Mouse (Mus musculus) lung, adult 2 months (tissue): ENCODE measurements around the gene Nek2. TPM values are rescaled to one million over a fixed set of nuclear protein-coding genes. Genes with fewer than 3 reads are reported as not detected.

Experiments
- DNase-seq: peaks from one replicate; pipeline ENCODE4 v3.0.0; 2022
- H3K4me1 ChIP-seq: fragments of 200-500 bp; 2 replicates; pipeline ENCODE4 v1.6.1; 2011; ENCODE audit warnings: low read length; ENCODE audit not compliant: control insufficient read depth, insufficient read depth
- H3K4me3 ChIP-seq: fragments of 200-500 bp; replicated peaks from 2 replicates; pipeline ENCODE3; 2011; ENCODE audit warnings: low read depth, mild to moderate bottlenecking, control low read depth, low read length; ENCODE audit errors: extremely low read depth
- CTCF ChIP-seq: fragments of 200-500 bp; IDR thresholded peaks from 2 replicates; pipeline ENCODE4 v1.5.1; 2011; ENCODE audit warnings: mild to moderate bottlenecking, low read length, control low read depth; ENCODE audit not compliant: insufficient read depth
- POLR2A ChIP-seq: fragments of 200-500 bp; IDR thresholded peaks from 2 replicates; pipeline ENCODE4 v1.6.1; 2011; ENCODE audit warnings: low read depth, mild to moderate bottlenecking, control low read depth, low read length, borderline replicate concordance; ENCODE audit errors: extremely low read depth
- WGBS: fragments of 180-500 bp; shearing (Covaris S2); methylation state at CpG from one replicate; pipeline ENCODE4 v1.1.7; 2018; 5-methylcytosine and 5-hydroxymethylcytosine counted together
- polyA plus RNA-seq: library from polyadenylated mRNA; depleted of rRNA; stranded (reverse); fragments of >200 nt; gene quantifications from 2 replicates; pipeline ENCODE4 v1.2.3, GENCODE M21; 2012; rRNA removed

Gene Nek2
- polyA plus RNA-seq, 1 experiment, result 3.7 TPM

DNA sequence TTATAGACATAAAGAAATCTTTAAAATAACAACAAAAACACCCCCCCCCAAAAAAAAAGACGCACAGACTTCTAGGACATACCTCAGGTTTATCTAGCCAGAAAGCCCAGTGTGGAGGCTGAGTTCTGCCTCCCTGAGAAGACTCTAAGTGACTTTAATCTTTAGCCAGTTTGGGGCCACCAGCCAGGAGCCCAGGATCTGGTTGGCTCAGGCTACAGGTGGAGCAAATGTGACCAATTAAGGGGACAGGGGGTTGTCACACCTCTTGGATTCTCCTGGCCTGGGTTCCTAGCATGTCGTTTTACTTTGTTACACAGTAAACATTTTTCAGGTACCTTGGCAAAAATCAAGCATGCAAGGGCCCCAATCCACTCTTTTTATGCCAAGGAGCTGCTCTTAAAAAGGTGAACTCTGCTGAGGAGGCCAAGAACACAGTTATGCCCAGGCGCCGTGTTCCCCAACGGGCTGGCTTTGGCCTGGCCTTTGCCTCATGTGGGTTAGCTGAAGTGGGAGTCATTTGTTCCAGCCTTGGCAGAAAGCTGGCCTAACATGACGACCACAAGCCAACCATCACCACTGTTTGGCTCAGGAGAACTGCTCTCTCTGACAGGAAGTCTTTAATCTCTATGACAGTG, 50.9 kb downstream of the Nek2 start:
- no peak for TF ChIP-seq CTCF
- no peak for TF ChIP-seq POLR2A
- H3K4me1 ChIP-seq, result peaks cover 5% of the 10 kb centered on the region
- WGBS, result 63% methylated on average over 6 of the region's 6 CpGs

DNA sequence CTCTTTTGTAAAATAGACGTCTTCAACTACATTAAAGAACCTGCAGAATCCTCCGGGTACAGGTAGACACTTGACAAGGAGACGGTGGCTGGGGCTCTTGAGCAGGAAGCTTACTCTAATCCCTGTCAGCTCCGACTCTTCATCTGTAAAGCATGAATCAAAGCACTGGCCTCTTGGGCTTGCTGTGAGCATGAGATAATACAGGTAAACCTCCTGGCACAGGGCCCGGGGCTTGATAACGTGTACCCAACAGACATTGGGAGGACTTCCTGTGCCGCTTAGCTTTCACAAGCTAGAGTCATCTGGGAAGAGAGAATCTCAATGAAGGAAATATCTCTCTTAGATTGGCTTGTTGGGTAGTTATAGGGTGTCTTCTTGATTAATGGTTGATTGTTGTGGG, 53.8 kb downstream of the Nek2 start:
- peaks cover 5% of the 10 kb centered on the region for H3K4me1 ChIP-seq
- TF ChIP-seq POLR2A (no peak), CTCF (no peak)
- DNase-seq, result no peak
- 69% methylated on average over 7 of the region's 7 CpGs for WGBS
- no peak overlapping the region for H3K4me3 ChIP-seq

More for the DNA sequence above, 50.9 kb downstream of the Nek2 start:
- H3K4me3 ChIP-seq, result no peak overlapping the region
- no peak for DNase-seq

DNA sequence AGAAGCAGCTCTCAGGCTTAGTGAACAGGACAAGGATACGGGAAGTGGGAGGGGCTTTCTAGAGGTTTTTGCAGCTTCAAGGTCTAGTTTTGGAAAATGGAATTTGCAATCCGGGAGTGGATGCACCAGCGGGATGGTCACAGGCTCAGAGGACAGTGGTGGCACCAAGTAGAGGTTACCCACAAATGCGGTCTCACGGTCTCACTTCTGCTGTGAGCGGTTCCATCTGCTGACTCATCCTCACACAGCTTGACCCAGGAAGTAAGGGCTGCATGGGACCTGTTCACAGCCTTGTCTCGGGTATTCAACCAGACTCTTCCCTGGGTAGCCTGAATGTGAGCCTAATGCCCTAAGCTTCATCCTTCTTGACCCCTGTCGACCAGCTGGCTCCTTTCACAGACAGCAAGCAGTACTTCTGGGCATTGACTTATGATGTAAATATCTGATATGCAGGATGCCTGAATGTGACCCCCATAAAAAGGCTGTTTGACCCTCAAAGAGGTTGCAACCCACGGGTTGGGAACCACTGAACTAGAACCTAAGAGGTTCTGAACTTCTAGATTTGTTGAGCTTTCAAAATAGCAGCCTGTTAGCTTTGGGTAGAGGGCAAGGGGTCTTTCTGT, 54.5 kb downstream of the Nek2 start:
- DNase-seq, result no peak
- TF ChIP-seq POLR2A (no peak), CTCF (no peak)
- WGBS, result 47% methylated on average over 9 of the region's 9 CpGs
- no peak overlapping the region for H3K4me3 ChIP-seq
- peaks cover 5% of the 10 kb centered on the region for H3K4me1 ChIP-seq

DNA sequence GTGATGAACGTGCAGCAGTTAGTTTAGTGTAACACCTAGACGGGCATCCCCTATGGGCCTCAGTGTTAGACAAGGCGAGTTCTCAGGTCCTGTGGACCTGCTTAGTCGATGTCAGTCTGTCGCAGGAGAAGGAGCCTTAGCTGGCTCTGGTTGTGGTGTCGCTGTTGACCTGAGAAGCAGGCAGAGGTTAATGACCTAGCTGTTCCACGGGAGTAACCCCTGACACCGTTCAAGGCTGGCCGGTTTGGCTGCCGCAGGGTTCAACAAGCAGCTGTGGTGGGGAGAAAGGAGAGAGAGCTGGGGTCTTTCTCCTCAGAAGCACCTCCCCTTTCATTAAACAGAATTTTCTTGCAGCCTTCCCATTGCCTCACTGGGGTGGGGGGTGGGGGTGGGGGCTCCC, 56.4 kb downstream of the Nek2 start:
- WGBS, result 69% methylated on average over 10 of the region's 10 CpGs
- Histone ChIP-seq H3K4me3 (no peak overlapping the region), H3K4me1 (peaks cover 5% of the 10 kb centered on the region)
- DNase-seq, result no peak
- no peak for TF ChIP-seq POLR2A
- no peak for TF ChIP-seq CTCF

DNA sequence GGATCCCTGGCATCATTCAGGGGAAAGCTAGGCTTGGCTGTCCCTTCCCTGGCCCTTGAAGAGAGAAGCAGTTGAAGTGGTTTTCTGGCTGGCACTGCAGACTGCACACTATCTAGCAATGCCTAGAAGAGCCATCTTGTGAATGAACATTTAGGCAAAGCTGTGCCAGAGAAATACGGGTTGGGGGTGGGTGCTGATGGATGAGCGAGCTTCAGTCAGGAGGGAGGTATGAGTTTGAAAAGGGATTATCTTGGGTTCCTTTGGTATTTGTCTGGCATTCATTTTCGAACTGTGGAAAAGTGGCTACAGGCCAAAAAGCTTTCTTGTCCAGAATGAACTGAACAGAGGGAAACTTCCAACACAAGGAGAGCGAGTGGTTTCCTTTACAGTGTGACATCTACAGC, 57.3 kb downstream of the Nek2 start:
- Histone ChIP-seq H3K4me1 (peaks cover 5% of the 10 kb centered on the region), H3K4me3 (no peak overlapping the region)
- 59% methylated on average over 4 of the region's 4 CpGs for WGBS
- no peak for DNase-seq
- TF ChIP-seq CTCF (no peak), POLR2A (no peak)

DNA sequence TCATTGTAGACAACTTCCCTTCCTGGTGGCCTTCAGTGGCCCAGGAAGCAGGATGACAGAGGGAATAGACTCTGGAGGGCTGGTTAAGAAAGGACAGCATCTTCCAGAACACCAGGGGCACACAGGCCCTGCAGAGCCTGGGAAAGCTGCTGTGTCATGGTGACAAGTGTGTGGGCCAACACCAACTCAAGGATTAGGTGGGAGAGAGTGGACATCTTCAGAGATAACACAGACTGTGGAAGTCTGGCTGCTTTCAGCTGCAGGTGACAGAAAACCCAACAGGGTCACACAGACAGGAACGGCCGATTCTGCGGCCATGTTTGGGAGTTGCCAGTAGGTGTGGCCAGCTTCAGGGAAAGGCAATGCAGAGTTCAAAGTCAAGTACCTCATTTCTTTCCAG, 59.0 kb downstream of the Nek2 start:
- peaks cover 11% of the 10 kb centered on the region for H3K4me1 ChIP-seq
- H3K4me3 ChIP-seq, result no peak overlapping the region
- 72% methylated on average over 3 of the region's 3 CpGs for whole genome bisulfite sequencing
- TF ChIP-seq POLR2A, result no peak
- no peak for DNase-seq

DNA sequence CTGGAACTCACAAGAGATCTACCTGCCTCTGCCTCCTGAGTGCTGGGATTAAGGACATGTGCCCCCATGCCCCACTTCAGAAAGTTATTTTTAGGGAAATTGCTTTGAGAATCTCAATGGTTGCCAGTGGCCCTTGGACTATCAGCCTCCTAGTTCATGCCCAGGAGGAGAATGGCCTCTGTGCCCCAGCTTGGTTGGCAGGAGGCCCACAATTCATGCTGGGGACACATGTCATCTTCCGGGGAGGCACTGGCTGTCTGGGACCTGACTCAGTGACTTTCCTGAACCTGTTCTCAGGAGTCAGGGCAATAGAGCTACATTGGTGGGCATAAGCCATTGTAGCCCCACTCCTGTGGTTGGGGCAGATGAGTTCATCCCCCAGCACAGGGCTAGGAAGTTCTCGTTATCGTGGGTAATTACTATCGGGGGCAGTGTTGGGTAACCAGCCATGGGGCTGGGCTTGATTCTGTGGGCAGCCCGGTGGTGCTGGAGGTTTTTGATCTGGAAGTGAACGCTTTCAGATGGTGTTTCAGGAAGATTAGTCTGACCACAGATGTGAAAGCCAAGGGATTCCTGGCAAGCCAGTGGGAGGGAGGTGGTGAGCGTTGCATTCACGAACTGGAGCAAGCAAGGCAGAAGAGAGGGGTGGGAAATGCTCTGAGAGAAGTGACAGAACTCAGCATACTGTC, 59.8 kb downstream of the Nek2 start:
- 61% methylated on average over 8 of the region's 8 CpGs for WGBS
- DNase-seq, result no peak
- no peak overlapping the region for H3K4me3 ChIP-seq
- peaks cover 6% of the 10 kb centered on the region for H3K4me1 ChIP-seq
- TF ChIP-seq POLR2A (no peak), CTCF (no peak)

DNA sequence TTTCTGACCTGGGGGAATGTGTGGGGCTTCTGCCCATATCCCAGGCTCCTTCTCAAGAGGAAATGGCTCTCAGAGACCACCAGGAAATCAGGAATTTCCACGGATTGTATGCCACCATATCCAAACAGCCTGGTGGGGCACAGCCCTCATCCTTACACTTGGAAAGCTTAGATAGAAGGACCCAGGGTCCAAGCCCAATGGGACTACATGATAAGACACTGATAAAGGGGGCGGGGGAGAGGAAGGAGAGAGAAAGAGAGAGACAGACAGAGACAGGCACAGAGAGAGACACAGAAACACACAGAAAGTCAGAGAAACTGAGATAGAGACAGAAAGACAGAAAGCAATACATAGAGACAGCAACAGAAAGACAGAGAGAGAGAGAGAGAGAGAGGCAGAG, 60.4 kb downstream of the Nek2 start:
- 59% methylated on average over 2 of the region's 2 CpGs for WGBS
- TF ChIP-seq CTCF (no peak), POLR2A (no peak)
- Histone ChIP-seq H3K4me1 (peaks cover 6% of the 10 kb centered on the region), H3K4me3 (no peak overlapping the region)
- DNase-seq, result no peak

Other genes starting within 250 kb of the Nek2 start
- 0.28 and 0.46 TPM in 2 replicates for gene Dtl, start 245.9 kb upstream of the Nek2 start, polyA plus RNA-seq
- gene Ints7, start 245.8 kb upstream of the Nek2 start, polyA plus RNA-seq, result 15.3 and 17.4 TPM in 2 replicates
- 10.7 and 14.8 TPM in 2 replicates for gene Lpgat1, start 103.6 kb upstream of the Nek2 start, polyA plus RNA-seq
- gene Slc30a1, start 85.3 kb downstream of the Nek2 start, polyA plus RNA-seq, result 23.9 and 28.3 TPM in 2 replicates
- gene Rd3, start 155.9 kb downstream of the Nek2 start, polyA plus RNA-seq, result 3.9 and 9.5 TPM in 2 replicates